Mouse (Mus musculus) lung, adult 2 months (tissue): ENCODE results near the gene Fpgs. TPM values are rescaled to one million over a fixed set of nuclear protein-coding genes. Genes with fewer than 3 reads are reported as not detected.

ENCODE experiments used
- DNase-seq: peaks from one replicate; pipeline ENCODE4 v3.0.0; 2022
- H3K4me1 ChIP-seq: fragments of 200-500 bp; 2 replicates; pipeline ENCODE4 v1.6.1; 2011; ENCODE audit warnings: low read length; ENCODE audit not compliant: control insufficient read depth, insufficient read depth
- H3K4me3 ChIP-seq: fragments of 200-500 bp; replicated peaks from 2 replicates; pipeline ENCODE3; 2011; ENCODE audit warnings: low read depth, mild to moderate bottlenecking, control low read depth, low read length; ENCODE audit errors: extremely low read depth
- CTCF ChIP-seq: fragments of 200-500 bp; IDR thresholded peaks from 2 replicates; pipeline ENCODE4 v1.5.1; 2011; ENCODE audit warnings: mild to moderate bottlenecking, low read length, control low read depth; ENCODE audit not compliant: insufficient read depth
- POLR2A ChIP-seq: fragments of 200-500 bp; IDR thresholded peaks from 2 replicates; pipeline ENCODE4 v1.6.1; 2011; ENCODE audit warnings: low read depth, mild to moderate bottlenecking, control low read depth, low read length, borderline replicate concordance; ENCODE audit errors: extremely low read depth
- WGBS: fragments of 180-500 bp; shearing (Covaris S2); methylation state at CpG from one replicate; pipeline ENCODE4 v1.1.7; 2018; 5-methylcytosine and 5-hydroxymethylcytosine counted together
- polyA plus RNA-seq: library from polyadenylated mRNA; depleted of rRNA; stranded (reverse); fragments of >200 nt; gene quantifications from 2 replicates; pipeline ENCODE4 v1.2.3, GENCODE M21; 2012

The Fpgs gene
- polyA plus RNA-seq, 1 experiment: 42.1 TPM

GRCm38 (mm10) chr2:32714117-32714986, 10.4 kb upstream of the Fpgs start:
- no peak overlapping the region for H3K4me3 ChIP-seq
- WGBS: 34% methylated on average over 11 of the region's 11 CpGs
- peaks cover 27% of the 10 kb centered on the region for H3K4me1 ChIP-seq
- no peak for DNase-seq
- no peak for TF ChIP-seq POLR2A
- TF ChIP-seq CTCF: no peak

DNA sequence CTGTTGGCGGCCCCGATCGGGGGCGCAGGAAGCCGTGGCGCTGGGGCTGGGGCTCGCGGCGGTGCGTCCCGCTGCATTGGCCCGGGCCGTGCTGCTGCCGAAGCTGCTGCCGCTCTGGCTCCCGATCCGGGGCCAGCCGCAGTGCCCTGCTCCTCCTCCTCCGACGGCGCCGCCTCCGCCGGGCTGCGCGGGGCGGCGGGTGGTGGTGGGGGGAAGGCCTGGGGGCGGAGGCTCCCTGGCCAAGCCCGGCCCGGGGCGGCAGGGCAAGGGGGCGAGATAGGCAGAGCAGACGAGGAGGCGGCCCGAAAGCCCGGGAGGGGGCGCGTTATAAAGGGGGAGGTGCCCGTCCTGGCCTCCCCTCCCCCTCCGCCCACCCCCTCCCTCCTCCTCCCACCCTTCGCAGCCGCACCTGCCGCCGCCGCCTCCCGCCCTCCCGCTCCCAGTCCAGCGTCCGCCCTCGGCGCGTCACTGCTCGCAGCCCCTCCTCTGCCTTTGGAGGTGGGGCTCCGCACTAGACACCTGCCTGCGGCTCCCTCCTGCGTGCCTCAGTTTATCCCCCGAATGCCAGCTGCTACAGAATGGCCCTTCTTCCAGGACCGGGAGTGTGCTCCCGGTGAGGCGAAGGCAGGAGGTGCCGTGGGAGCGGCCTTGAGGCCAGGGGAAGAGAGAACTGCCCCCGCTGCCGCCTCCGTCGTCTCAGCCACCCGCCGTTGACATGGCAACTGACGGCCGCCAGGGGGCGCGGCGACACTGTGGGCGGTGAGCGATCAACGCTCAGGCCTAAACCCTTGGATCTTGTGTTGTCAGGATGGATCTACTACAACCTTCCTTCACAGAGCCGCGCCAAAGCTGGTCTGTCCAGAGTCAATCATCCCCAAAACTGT, 9.2 kb upstream of the Fpgs start, which contains the start of gene Cdk9:
Gene Cdk9 (minus strand): TSS at position 143 of the 884 bp plus-strand sequence.
- Histone ChIP-seq H3K4me1 (peaks cover 27% of the 10 kb centered on the region), H3K4me3 (peak within 1 kb of the TSS; percentile 90)
- DNase-seq: peak; percentile 95
- 1% methylated on average over 54 of the region's 79 CpGs for WGBS
- TF ChIP-seq POLR2A (0 out of 2 replicates have a peak, but pooled peaks have one; percentile 5), CTCF (peak; percentile 79)

DNA sequence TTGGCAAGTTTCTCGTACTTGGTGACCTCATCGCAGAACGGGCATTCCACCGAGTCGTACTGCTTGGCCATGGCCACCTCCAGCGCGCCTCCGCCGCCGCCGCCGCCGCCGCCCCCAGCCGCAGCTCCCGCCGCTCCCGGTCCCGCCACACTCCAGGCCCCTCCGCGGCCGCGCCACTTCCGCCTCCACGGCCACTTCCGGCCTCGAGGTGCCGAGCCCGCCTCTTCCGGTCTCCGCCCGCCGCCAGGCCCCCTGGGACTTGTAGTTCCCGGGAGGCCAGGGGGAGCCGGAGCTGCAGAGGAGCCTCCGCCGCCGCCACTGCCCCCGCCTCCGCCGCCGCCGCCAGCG, 8.6 kb upstream of the Fpgs start:
- Histone ChIP-seq H3K4me3 (peak overlapping the region; percentile 82), H3K4me1 (peaks cover 27% of the 10 kb centered on the region)
- DNase-seq: peak; percentile 97
- 0 out of 2 replicates have a peak, but pooled peaks have one; percentile 8 for TF ChIP-seq POLR2A
- TF ChIP-seq CTCF: no peak
- WGBS: 2% methylated on average over 44 of the region's 44 CpGs

DNA sequence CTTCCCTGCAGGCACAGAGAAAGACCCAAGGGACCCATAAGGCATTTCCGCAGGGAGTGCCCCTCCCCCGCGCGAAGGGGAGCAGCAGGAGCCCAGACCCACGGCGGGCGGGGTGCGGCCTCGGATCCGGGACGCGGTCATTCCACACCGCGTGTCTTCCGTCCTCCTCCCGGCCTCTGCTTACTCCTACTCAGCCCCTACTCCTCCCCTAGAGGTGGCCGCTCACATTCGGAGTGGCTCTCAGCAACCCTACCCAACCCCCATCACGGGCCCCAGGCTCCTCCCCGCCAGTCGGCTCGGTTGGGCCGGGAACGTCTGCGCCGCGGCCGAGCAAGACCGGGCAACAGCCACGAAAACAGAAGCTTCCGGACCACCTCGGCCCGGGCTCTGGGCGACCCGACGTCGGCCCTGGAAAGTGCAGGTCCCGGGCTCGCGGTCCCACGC, 8.2 kb upstream of the Fpgs start:
- under 1% methylated on average over 41 of the region's 41 CpGs for WGBS
- Histone ChIP-seq H3K4me3 (peak overlapping the region; percentile 80), H3K4me1 (peaks cover 27% of the 10 kb centered on the region)
- peak; percentile 65 for DNase-seq
- TF ChIP-seq POLR2A (0 out of 2 replicates have a peak, but pooled peaks have one; percentile 2), CTCF (no peak)

GRCm38 (mm10) chr2:32711301-32712056, 7.5 kb upstream of the Fpgs start:
- WGBS: 17% methylated on average over 9 of the region's 9 CpGs

GRCm38 (mm10) chr2:32710425-32710824, 6.5 kb upstream of the Fpgs start:
- Histone ChIP-seq H3K4me1 (peaks cover 26% of the 10 kb centered on the region), H3K4me3 (no peak overlapping the region)
- TF ChIP-seq CTCF: no peak
- no peak for TF ChIP-seq POLR2A
- no peak for DNase-seq
- WGBS: 68% methylated on average over 5 of the region's 5 CpGs

More at GRCm38 (mm10) chr2:32711301-32712056, 7.5 kb upstream of the Fpgs start:
- H3K4me1 ChIP-seq: peaks cover 27% of the 10 kb centered on the region
- no peak for DNase-seq
- peak overlapping the region; percentile 80 for H3K4me3 ChIP-seq
- no peak for TF ChIP-seq CTCF
- no peak for TF ChIP-seq POLR2A

DNA sequence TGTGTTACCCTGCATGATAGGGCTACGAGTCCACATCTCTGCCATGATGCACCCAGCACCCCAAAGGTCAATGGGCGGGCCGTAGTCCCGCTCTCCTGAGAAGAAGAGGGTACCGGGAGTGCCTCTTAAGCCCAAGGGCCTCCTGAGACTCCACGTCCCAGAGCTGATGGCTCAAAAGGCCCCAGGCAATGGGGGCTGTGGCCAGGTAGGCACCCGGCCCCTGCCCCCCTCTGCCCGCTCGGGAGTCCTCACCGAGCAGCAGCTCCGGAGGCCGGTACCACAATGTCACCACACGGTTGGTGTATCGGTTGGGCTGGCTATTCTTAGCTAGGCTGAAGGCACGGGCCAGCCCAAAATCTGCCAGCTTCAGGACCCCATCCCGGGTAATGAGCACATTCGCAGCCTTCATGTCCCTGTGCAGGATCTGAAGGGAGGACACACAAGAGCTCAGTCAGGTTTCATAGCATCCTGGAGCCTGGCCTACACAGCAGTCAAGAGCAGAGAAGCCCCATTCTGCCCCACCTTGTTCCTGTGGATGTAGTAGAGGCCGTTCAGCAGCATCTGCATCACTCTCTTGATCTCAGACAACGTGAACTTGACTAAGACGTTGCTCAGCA, 5.7 kb upstream of the Fpgs start:
- peaks cover 18% of the 10 kb centered on the region for H3K4me1 ChIP-seq
- H3K4me3 ChIP-seq: no peak overlapping the region
- no peak for DNase-seq
- TF ChIP-seq POLR2A (no peak), CTCF (no peak)
- WGBS: 86% methylated on average over 20 of the region's 20 CpGs

DNA sequence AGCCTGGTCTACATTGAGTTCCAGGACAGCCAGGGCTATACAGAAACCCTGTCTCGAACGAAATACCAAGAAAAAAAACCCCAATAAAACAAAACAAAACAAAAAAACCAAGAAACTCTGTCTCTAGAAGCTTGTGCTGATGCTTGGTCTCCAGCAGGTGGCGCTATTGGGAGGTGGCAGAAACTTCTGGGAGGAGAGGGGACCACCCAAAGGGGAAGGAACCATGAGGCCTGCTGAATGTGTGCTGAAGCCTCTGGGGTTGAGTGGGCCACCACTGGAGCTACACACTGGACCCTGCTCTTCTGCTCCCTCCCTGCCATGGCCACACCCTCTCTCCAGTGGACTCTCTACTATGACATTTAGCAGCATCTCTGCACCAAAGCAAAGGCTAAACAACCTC, 4.7 kb upstream of the Fpgs start:
- WGBS: 21% methylated on average over 3 of the region's 3 CpGs
- peak; percentile 61 for DNase-seq
- H3K4me3 ChIP-seq: no peak overlapping the region
- peaks cover 8% of the 10 kb centered on the region for H3K4me1 ChIP-seq
- TF ChIP-seq POLR2A (no peak), CTCF (peak; percentile 79)

- WGBS: 85% methylated on average over 6 of the region's 6 CpGs
Observed at GRCm38 (mm10) chr2:32706971-32707370, 3.0 kb upstream of the Fpgs start.

More at GRCm38 (mm10) chr2:32706971-32707370, 3.0 kb upstream of the Fpgs start:
- TF ChIP-seq POLR2A: no peak
- no peak for TF ChIP-seq CTCF
- DNase-seq: no peak
- Histone ChIP-seq H3K4me3 (no peak overlapping the region), H3K4me1 (peaks cover 8% of the 10 kb centered on the region)
